Mouse (Mus musculus) heart, embryonic 13.5 days (tissue): Measurements from ENCODE around the gene Thop1. TPM values are rescaled to one million over a fixed set of nuclear protein-coding genes. Genes with fewer than 3 reads are reported as not detected.

Experiments
- ATAC-seq: fragments of 200-750 bp; cut with Nextera tagmentation; 2 replicates; pipeline ENCODE4 v1.8.0; 2017; ENCODE audit warnings: moderate TSS enrichment; ENCODE audit not compliant: insufficient number of reproducible peaks, low FRiP score, low TSS enrichment; ENCODE audit errors: extremely low read depth
- H3K27ac ChIP-seq: fragments of 300-500 bp; sonication (generic); replicated peaks from 2 replicates; pipeline ENCODE4 v1.5.1; 2015; ENCODE audit warnings: moderate library complexity, mild to moderate bottlenecking, inconsistent platforms
- H3K27me3 ChIP-seq: fragments of 300-500 bp; sonication (generic); replicated peaks from 2 replicates; pipeline ENCODE4 v1.6.1; 2015; ENCODE audit warnings: mild to moderate bottlenecking, inconsistent platforms
- H3K36me3 ChIP-seq: fragments of 300-500 bp; sonication (generic); 2 replicates; pipeline ENCODE4 v1.6.1; 2015; ENCODE audit warnings: mild to moderate bottlenecking, inconsistent platforms
- H3K4me1 ChIP-seq: fragments of 300-500 bp; sonication (generic); 2 replicates; pipeline ENCODE4 v1.6.1; 2015; ENCODE audit warnings: inconsistent platforms
- H3K4me2 ChIP-seq: fragments of 300-500 bp; sonication (generic); 2 replicates; pipeline ENCODE4 v1.6.1; 2015; ENCODE audit warnings: inconsistent platforms, mild to moderate bottlenecking, moderate library complexity
- H3K4me3 ChIP-seq: fragments of 300-500 bp; sonication (generic); 2 replicates; pipeline ENCODE4 v1.5.1; 2015; ENCODE audit warnings: moderate library complexity, mild to moderate bottlenecking, inconsistent platforms
- H3K9ac ChIP-seq: fragments of 300-500 bp; sonication (generic); 2 replicates; pipeline ENCODE4 v1.6.1; 2015; ENCODE audit warnings: inconsistent platforms, mild to moderate bottlenecking, moderate library complexity
- H3K9me3 ChIP-seq: fragments of 300-500 bp; sonication (generic); 2 replicates; pipeline ENCODE4 v1.6.1; 2016; ENCODE audit warnings: inconsistent platforms
- WGBS: fragments of 180-500 bp; shearing (Covaris S2); methylation state at CpG from one replicate; pipeline ENCODE4 v1.1.7; 2015; ENCODE audit warnings: mixed read lengths; 5-methylcytosine and 5-hydroxymethylcytosine counted together
- polyA plus RNA-seq: library from polyadenylated mRNA; unstranded; fragments of >200 nt; fragmentation: Nextera tagmentation; extraction: Ambion mirVana; gene quantifications from 2 replicates; pipeline ENCODE4 v1.2.1, GENCODE M21; 2015

Gene Thop1
- 29.1 and 33.8 TPM in 2 replicates for polyA plus RNA-seq

DNA sequence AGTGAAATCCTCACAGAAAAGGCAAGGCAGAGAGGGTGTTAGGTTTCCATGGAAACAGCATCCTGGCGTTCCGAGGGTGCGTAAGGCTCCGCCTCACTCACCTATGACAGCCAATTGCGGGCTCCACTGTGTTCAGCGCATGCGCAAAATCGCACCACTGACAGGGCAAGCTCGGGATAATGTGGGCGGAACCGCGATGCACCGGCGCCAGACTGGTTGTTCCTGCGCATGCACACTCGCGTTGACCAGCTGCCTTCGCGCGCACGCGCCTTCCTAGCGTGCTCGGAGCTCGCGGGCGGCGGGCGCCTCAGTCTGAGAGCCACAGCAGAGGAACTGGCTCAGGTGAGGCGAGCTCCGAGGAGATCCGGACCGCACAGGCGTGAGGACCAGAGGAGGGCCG, at the start of gene Thop1:
Gene Thop1 (plus strand): TSS at position 200 of the 400 bp plus-strand sequence.
- Histone ChIP-seq H3K27me3 (no peaks in the 10 kb centered on the region), H3K9ac (peak within 1 kb of the TSS; percentile 93), H3K27ac (no peak within 1 kb of the TSS), H3K9me3 (no peaks in the 10 kb centered on the region), H3K4me1 (peaks cover 12% of the 10 kb centered on the region), H3K4me2 (peak within 1 kb of the TSS; percentile 78), H3K36me3 (peaks cover 22% of the 10 kb centered on the region), H3K4me3 (peak within 1 kb of the TSS; percentile 69)
- peak; percentile 85 for ATAC-seq
- WGBS: 0% methylated on average over 35 of the region's 35 CpGs

DNA sequence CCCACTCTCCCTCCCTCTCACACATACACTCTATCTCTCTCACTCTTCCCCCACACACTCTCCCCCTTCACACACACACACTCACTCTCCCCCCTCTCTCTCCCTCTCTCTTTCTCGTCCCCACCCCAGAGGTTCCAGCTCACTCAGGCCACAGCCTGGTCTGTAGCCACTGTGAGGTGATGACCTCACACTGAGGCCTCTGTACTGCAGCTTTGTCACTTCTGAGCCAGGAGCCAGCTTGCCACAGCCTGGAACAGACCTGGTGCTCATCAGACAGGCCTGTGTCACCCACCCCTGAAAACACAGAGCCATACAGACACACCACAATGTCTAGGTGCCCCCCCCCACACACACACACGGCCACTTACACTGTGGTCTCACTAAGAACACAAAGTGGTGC, 49.6 kb upstream of the Thop1 start:
- no peak overlapping the region for H3K4me2 ChIP-seq
- H3K36me3 ChIP-seq: no peaks in the 10 kb centered on the region
- H3K9ac ChIP-seq: no peak overlapping the region
- no peak overlapping the region for H3K4me3 ChIP-seq
- H3K27ac ChIP-seq: no peak overlapping the region
- 37% methylated on average over 2 of the region's 2 CpGs for WGBS
- ATAC-seq: no peak
- H3K27me3 ChIP-seq: peaks cover 49% of the 10 kb centered on the region
- peaks cover 9% of the 10 kb centered on the region for H3K4me1 ChIP-seq
- no peaks in the 10 kb centered on the region for H3K9me3 ChIP-seq

DNA sequence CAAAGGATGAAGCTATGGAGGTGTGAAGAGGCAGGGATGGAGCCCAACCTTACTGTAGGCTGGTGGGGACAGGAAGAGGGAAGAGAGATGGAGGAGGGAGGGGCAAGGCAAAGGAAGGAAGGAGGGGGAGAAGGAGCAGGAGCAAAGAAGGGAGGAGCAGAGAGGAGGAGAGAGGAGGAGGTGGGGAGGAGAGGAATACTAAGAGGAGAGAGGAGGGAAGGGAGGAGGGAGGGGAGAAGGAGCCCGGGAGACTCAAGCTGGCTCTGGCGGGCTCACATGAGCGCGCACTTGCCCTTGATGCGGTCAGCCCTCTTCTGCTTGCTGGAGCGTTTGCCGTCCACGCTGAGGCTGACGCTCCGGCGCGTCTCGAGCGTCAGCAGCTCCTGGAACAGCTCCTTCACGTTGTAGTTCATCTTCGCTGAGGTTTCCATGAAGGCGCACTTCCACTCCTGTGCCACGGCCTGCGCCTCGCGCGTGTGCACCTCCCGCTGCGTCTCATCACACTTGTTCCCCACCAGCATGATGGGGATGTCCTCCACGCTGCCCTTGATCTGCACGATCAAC, 48.2 kb upstream of the Thop1 start:
- H3K27ac ChIP-seq: no peak overlapping the region
- peaks cover 60% of the 10 kb centered on the region for H3K27me3 ChIP-seq
- 9% methylated on average over 26 of the region's 26 CpGs for WGBS
- peak overlapping the region; percentile 40 for H3K4me2 ChIP-seq
- no peaks in the 10 kb centered on the region for H3K36me3 ChIP-seq
- 0 out of 2 replicates have a peak overlapping the region, but pooled peaks have one; percentile 10 for H3K9ac ChIP-seq
- no peaks in the 10 kb centered on the region for H3K9me3 ChIP-seq
- no peak for ATAC-seq
- H3K4me3 ChIP-seq: peak overlapping the region; percentile 17; the same call in 1 of the 2 replicates
- peaks cover 10% of the 10 kb centered on the region for H3K4me1 ChIP-seq

DNA sequence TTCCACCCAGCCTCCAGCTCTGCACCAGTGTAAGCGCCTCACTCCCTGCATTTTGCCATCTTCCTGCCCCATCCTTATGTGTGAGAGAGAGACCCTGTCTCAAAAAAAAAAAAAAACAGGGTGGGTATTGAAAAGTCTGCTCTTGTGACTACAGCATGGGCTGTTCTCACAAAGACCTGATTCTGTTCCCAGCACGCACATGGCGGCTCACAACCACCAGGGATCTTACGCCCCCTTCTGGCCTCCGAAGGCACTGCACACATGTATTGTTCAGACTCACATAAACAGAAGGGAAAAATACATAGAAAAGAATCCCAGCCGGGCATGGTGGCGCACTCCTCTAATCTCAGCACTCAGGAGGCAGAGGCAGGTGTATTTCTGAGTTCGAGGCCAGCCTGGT, 47.1 kb upstream of the Thop1 start:
- H3K4me3 ChIP-seq: no peak overlapping the region
- ATAC-seq: no peak
- no peaks in the 10 kb centered on the region for H3K9me3 ChIP-seq
- peaks cover 62% of the 10 kb centered on the region for H3K27me3 ChIP-seq
- H3K36me3 ChIP-seq: no peaks in the 10 kb centered on the region
- H3K27ac ChIP-seq: no peak overlapping the region
- H3K4me2 ChIP-seq: no peak overlapping the region
- H3K4me1 ChIP-seq: peaks cover 18% of the 10 kb centered on the region
- H3K9ac ChIP-seq: no peak overlapping the region
- WGBS: 57% methylated on average over 8 of the region's 8 CpGs

DNA sequence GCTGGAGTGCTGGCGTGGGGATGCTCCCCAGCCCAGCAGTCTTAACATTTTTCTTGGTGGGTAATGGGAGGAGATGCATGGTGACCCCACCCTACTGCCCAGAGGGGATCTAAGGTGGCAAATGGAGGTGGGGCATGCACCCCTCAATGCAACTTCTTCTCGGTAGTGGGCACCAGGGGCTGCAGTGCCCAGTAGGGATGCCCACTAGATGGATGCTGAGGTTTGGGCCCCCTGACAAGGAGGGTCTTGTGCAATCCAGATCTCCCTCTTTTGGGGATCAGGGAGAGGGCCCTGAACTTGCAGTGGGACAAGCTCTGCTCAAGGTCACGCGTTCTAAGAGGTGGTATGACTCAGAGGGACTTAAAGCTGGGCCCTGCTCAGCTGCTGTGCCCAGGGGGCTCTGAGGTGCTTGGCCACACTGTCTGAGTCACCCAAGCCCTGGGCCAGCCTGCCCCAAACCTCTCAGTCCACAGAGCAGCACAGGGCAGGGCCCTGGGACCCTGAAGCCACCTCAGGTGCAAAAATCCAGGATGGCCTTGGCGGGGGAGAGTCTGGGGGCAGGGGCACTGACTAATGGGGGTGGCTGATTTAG, 45.4 kb upstream of the Thop1 start:
- Histone ChIP-seq H3K27me3 (peaks cover 62% of the 10 kb centered on the region), H3K9me3 (no peaks in the 10 kb centered on the region), H3K4me1 (peaks cover 18% of the 10 kb centered on the region), H3K36me3 (no peaks in the 10 kb centered on the region), H3K4me3 (no peak overlapping the region), H3K4me2 (no peak overlapping the region), H3K9ac (no peak overlapping the region), H3K27ac (no peak overlapping the region)
- 68% methylated on average over 5 of the region's 5 CpGs for WGBS
- no peak for ATAC-seq

DNA sequence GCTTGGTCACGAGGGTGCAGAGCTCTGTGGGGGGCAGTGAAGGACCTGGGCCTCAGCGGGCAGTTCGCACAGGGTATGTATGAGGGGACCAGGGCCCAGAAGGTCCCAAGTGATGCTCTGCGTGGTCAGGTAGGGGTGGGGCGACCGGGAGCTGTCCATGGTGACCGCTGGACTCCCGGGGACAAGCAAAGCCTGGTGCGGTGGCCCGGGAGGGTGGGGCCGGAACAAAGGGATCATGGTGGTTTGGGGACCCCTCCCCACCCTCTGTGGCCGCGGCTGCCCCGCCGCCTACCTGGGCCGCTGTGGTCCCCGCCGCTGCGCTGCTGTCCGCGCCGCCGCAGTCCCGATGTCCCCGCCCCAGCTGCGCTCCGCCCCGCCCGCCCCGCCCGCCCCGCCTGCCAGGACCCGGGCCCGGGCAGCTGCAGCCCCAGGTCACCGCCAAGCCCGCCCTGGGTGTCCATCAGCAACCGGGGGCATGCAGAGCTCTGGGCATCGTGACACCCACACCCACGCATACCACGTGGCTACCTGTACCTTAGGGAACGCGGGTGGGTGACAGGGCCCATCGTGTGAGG, 44.7 kb upstream of the Thop1 start:
- peak overlapping the region; percentile 57 for H3K4me2 ChIP-seq
- H3K36me3 ChIP-seq: peaks cover 5% of the 10 kb centered on the region; the same call in 1 of the 2 replicates
- H3K4me3 ChIP-seq: peak overlapping the region; percentile 36
- 3% methylated on average over 27 of the region's 43 CpGs for WGBS
- H3K4me1 ChIP-seq: peaks cover 18% of the 10 kb centered on the region
- no peak for ATAC-seq
- H3K27me3 ChIP-seq: peaks cover 62% of the 10 kb centered on the region
- H3K9me3 ChIP-seq: no peaks in the 10 kb centered on the region
- H3K9ac ChIP-seq: no peak overlapping the region
- H3K27ac ChIP-seq: no peak overlapping the region

DNA sequence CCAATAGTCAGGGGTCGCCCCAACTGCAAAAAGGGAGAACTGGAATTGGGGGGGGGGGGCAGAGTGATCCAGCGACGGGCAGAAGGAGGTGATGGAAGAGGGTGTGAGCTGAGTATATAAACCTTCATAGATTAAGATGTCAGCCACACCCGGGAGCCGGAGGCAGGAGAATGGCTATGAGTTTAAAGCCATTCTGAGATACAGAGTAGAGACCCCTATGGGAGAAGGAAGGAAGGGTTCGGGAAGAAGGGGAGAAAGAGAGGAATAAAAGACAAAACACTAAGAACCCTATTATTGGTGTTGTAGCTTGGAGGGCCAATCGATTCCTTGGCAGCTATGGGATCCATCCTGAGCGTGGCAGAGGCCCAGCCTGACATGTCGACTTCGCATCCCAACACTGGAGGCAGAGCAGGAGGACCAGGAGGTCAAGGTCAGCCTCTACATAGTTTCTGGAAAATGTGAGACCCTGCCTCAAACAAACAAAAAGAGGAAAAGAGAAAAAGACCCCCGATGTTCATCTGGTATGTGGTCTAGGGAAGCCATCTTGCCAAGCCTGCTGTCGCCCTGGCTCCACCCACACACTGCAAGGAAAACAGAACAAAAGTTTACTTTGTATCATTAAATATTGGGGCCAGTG, 44.1 kb upstream of the Thop1 start, which contains the start of gene Diras1:
Gene Diras1 (minus strand): TSS at position 24 of the 637 bp plus-strand sequence.
- no peak for ATAC-seq
- Histone ChIP-seq H3K9me3 (no peaks in the 10 kb centered on the region), H3K9ac (no peak within 1 kb of the TSS), H3K27me3 (peaks cover 59% of the 10 kb centered on the region), H3K4me3 (peak within 1 kb of the TSS; percentile 36), H3K4me2 (peak within 1 kb of the TSS; percentile 57), H3K36me3 (peaks cover 11% of the 10 kb centered on the region), H3K27ac (no peak within 1 kb of the TSS), H3K4me1 (peaks cover 18% of the 10 kb centered on the region)
- WGBS: 44% methylated on average over 12 of the region's 12 CpGs

DNA sequence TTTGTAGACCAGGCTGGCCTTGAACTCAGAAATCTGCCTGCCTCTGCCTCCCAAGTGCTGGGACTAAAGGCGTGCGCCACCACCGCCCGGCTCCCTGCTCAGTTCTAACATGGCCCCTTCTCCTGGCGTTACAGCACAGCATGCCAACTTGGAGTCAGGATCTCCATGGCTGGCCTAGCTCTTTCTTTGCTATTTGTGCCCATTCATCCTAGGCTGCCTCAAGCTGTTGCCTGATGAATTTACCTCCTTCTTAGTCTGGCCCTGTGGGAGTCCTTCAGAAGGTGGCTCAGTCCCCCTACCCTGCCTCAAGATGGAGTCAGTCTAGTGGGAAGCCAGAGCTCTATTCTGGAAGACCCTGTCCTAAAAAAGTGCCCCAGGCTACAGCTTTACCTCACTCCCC, 43.0 kb upstream of the Thop1 start:
- no peak overlapping the region for H3K4me3 ChIP-seq
- 91% methylated on average over 5 of the region's 5 CpGs for WGBS
- peaks cover 17% of the 10 kb centered on the region for H3K4me1 ChIP-seq
- H3K27me3 ChIP-seq: peaks cover 50% of the 10 kb centered on the region
- no peaks in the 10 kb centered on the region for H3K9me3 ChIP-seq
- no peak for ATAC-seq
- H3K27ac ChIP-seq: no peak overlapping the region
- peak overlapping the region; percentile 40; the same call in 1 of the 2 replicates for H3K9ac ChIP-seq
- H3K36me3 ChIP-seq: peaks cover 20% of the 10 kb centered on the region
- no peak overlapping the region for H3K4me2 ChIP-seq

DNA sequence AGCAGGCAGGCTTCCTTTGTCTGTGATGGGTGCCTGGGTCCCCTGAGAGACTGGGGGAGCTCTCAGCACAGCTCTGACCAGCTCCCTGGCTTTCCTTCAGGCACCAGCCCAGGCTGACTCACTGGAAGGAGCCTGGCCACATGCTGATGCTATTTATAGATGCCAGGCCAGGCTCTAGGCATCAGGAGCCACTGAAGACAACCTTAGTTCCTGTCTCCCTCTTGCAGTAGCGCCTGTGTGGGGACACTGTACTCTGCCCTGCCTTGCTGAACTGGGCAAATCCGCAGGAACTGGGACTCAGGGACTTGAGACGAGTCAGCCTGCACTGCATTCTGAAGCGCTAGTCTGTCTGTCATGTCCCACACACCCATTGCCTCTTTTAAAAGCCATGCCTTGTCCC, 42.5 kb upstream of the Thop1 start:
- Histone ChIP-seq H3K36me3 (peaks cover 22% of the 10 kb centered on the region), H3K9ac (peak overlapping the region; percentile 40; the same call in 1 of the 2 replicates), H3K4me3 (no peak overlapping the region), H3K27me3 (peaks cover 45% of the 10 kb centered on the region), H3K27ac (peak overlapping the region; percentile 20; the same call in 1 of the 2 replicates), H3K4me2 (no peak overlapping the region), H3K9me3 (no peaks in the 10 kb centered on the region), H3K4me1 (peaks cover 13% of the 10 kb centered on the region)
- ATAC-seq: no peak
- 33% methylated on average over 4 of the region's 4 CpGs for WGBS

DNA sequence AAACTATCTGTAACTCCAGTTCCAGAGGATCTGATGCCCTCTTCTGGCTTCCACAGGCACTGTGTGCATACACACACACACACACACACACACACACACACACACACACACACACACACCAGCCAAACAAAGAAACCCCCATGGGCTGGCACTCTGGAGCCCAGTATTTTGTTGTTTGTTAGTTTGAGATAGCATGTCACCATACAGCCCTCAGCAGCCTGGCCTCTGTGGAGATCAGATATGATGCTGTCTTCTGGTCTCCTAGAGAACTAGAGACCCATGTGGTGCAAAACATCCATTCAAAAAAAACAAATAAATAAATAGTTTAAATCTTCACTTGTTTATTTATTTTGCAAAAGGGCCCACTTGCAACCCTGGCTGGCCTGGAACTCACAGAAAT, 41.6 kb upstream of the Thop1 start:
- peaks cover 13% of the 10 kb centered on the region for H3K4me1 ChIP-seq
- ATAC-seq: no peak

DNA sequence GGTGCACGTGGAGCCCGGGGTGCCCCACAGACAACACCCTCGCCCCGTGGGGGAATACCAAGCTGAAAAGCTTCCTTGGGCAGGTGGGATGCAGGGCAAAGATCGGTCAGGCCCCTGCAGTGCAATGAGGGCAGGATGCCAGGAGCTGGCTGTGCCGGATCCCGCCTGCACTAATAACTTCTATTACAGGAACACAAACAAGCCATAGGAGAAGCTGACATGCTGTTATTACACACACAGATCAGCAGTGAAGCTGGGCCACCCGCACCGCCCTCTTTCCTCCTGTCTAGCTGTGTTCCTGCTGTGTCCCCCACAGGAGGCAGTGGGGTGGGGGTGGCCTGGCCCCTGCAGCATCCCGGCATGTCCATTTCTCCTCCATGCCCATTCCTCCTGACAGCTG, 40.8 kb upstream of the Thop1 start:
- peaks cover 13% of the 10 kb centered on the region for H3K4me1 ChIP-seq
- H3K36me3 ChIP-seq: peaks cover 34% of the 10 kb centered on the region
- no peak overlapping the region for H3K9ac ChIP-seq
- H3K4me2 ChIP-seq: no peak overlapping the region
- ATAC-seq: no peak
- no peak overlapping the region for H3K27ac ChIP-seq
- 59% methylated on average over 10 of the region's 10 CpGs for WGBS
- no peaks in the 10 kb centered on the region for H3K9me3 ChIP-seq
- no peak overlapping the region for H3K4me3 ChIP-seq
- peaks cover 28% of the 10 kb centered on the region for H3K27me3 ChIP-seq

More for the DNA sequence above, 41.6 kb upstream of the Thop1 start:
- H3K9me3 ChIP-seq: no peaks in the 10 kb centered on the region
- no peak overlapping the region for H3K4me3 ChIP-seq
- no peak overlapping the region for H3K27ac ChIP-seq
- no peak overlapping the region for H3K4me2 ChIP-seq
- no peak overlapping the region for H3K9ac ChIP-seq
- H3K36me3 ChIP-seq: peaks cover 30% of the 10 kb centered on the region
- H3K27me3 ChIP-seq: peaks cover 36% of the 10 kb centered on the region
